Mouse (Mus musculus): ENCODE results near the gene Lrguk.

Lrguk gene

GRCm38 (mm10) chr6:34066790-34067189, 37.5 kb downstream of the Lrguk start:
- no peak for DNase-seq (ENCODE audit: low spot score)

- no peak for DNase-seq (ENCODE audit: low spot score)
These were observed 38.0 kb downstream of the Lrguk start for GRCm38 (mm10) chr6:34067271-34067670.

- DNase-seq (ENCODE audit: low spot score), result no peak
These were observed 42.7 kb downstream of the Lrguk start for GRCm38 (mm10) chr6:34071936-34072335.

GRCm38 (mm10) chr6:34073931-34074442, 44.7 kb downstream of the Lrguk start:
- DNase-seq (ENCODE audit: low spot score), result no peak

- no peak for DNase-seq (ENCODE audit: low spot score)
These were observed 46.3 kb downstream of the Lrguk start for GRCm38 (mm10) chr6:34075520-34075919.

- no peak for DNase-seq (ENCODE audit: low spot score)
These were observed 54.2 kb downstream of the Lrguk start for GRCm38 (mm10) chr6:34083471-34083870.

- no peak for DNase-seq (ENCODE audit: low spot score)
These were observed 58.5 kb downstream of the Lrguk start for GRCm38 (mm10) chr6:34087701-34088100.

- no peak for DNase-seq (ENCODE audit: low spot score)
These were observed 59.7 kb downstream of the Lrguk start for GRCm38 (mm10) chr6:34088986-34089385.

GRCm38 (mm10) chr6:34091537-34091936, 62.3 kb downstream of the Lrguk start:
- DNase-seq (ENCODE audit: low spot score), result no peak

- DNase-seq (ENCODE audit: low spot score), result no peak
These were observed 67.0 kb downstream of the Lrguk start for GRCm38 (mm10) chr6:34096274-34096673.

GRCm38 (mm10) chr6:34096905-34097304, 67.7 kb downstream of the Lrguk start:
- no peak for DNase-seq (ENCODE audit: low spot score)

- DNase-seq (ENCODE audit: low spot score), result no peak
These were observed 70.5 kb downstream of the Lrguk start for GRCm38 (mm10) chr6:34099725-34100124.

- no peak for DNase-seq (ENCODE audit: low spot score)
These were observed 72.5 kb downstream of the Lrguk start for GRCm38 (mm10) chr6:34101531-34102396.

GRCm38 (mm10) chr6:34103251-34103920, 74.1 kb downstream of the Lrguk start:
- no peak for DNase-seq (ENCODE audit: low spot score)

GRCm38 (mm10) chr6:34110571-34110970, 81.3 kb downstream of the Lrguk start:
- DNase-seq (ENCODE audit: low spot score), result no peak

GRCm38 (mm10) chr6:34111406-34111805, 82.2 kb downstream of the Lrguk start:
- DNase-seq (ENCODE audit: low spot score), result no peak

GRCm38 (mm10) chr6:34116838-34117478, 87.7 kb downstream of the Lrguk start:
- no peak for DNase-seq (ENCODE audit: low spot score)

- DNase-seq (ENCODE audit: low spot score), result no peak
These were observed 95.2 kb downstream of the Lrguk start for GRCm38 (mm10) chr6:34124401-34124800.

- DNase-seq (ENCODE audit: low spot score), result no peak
These were observed 100.0 kb downstream of the Lrguk start for GRCm38 (mm10) chr6:34129261-34129660.

- DNase-seq (ENCODE audit: low spot score), result no peak
These were observed 103.1 kb downstream of the Lrguk start for GRCm38 (mm10) chr6:34132391-34132790.

GRCm38 (mm10) chr6:34138366-34138765, 109.1 kb downstream of the Lrguk start:
- DNase-seq (ENCODE audit: low spot score), result no peak

- no peak for DNase-seq (ENCODE audit: low spot score)
These were observed 113.7 kb downstream of the Lrguk start for GRCm38 (mm10) chr6:34142931-34143330.

GRCm38 (mm10) chr6:34146042-34146441, 116.8 kb downstream of the Lrguk start:
- DNase-seq (ENCODE audit: low spot score), result no peak

Data from embryo, embryonic 10 days (tissue).